8 mouse cellular contexts compared by ENCODE assay signal in genomic region chr8:70792700-70793099, GRCm38 (mm10). TPM values are rescaled to one million over a fixed set of nuclear protein-coding genes. Genes with fewer than 3 reads are reported as not detected.
A peak's percentile ranks its signal among the peaks of the same experiment; 100 is the strongest.
DNase-seq lines count a peak whose midpoint lies in the region; ATAC-seq and TF ChIP-seq lines count a peak whose summit lies in the region.

No protein-coding gene starts in this region.

- no peaks in the 10 kb centered on the region for H3K9me3 ChIP-seq in heart, postnatal 0 days (replicated peaks; ENCODE audit: control insufficient read depth, low read length)

- TF ChIP-seq EP300 in heart, postnatal 0 days (IDR thresholded peaks at IDR 0.05; ENCODE audit: low read depth), result no peak

- TF ChIP-seq POLR2A in spleen, adult 2 months (IDR thresholded peaks at IDR 0.05; ENCODE audit: low read depth, low read length), result no peak

- no peak for TF ChIP-seq CTCF in spleen, adult 2 months (IDR thresholded peaks at IDR 0.05; ENCODE audit: extremely low read depth, insufficient read depth, insufficient read length, insufficient replicate concordance)
- TF ChIP-seq CTCF in heart, postnatal 0 days (IDR thresholded peaks at IDR 0.05; ENCODE audit: low read depth), result no peak

- H3K27ac ChIP-seq in spleen, adult 2 months (ENCODE audit: insufficient read depth, low read length), result peak overlapping the region; percentile 55
- H3K27ac ChIP-seq in heart, postnatal 0 days (ENCODE audit: low read depth), result no peak overlapping the region

- peaks cover 21% of the 10 kb centered on the region for H3K36me3 ChIP-seq in spleen, adult 2 months (ENCODE audit: control insufficient read depth, insufficient read depth, low read length)
- H3K36me3 ChIP-seq in heart, postnatal 0 days (replicated peaks; ENCODE audit: control insufficient read depth, insufficient read depth, low read length), result no peaks in the 10 kb centered on the region; the same call in 1 of the 2 replicates

- peak overlapping the region; percentile 85 for H3K4me2 ChIP-seq in heart, postnatal 0 days (ENCODE audit: low read depth, low read length)

- H3K4me1 ChIP-seq in spleen, adult 2 months (ENCODE audit: control insufficient read depth, insufficient read depth, insufficient read length), result peaks cover 23% of the 10 kb centered on the region
- peaks cover 14% of the 10 kb centered on the region for H3K4me1 ChIP-seq in heart, postnatal 0 days (ENCODE audit: control insufficient read depth, insufficient read depth)

- no peaks in the 10 kb centered on the region for H3K27me3 ChIP-seq in spleen, adult 2 months (ENCODE audit: control insufficient read depth, insufficient read depth, low read length)
- H3K27me3 ChIP-seq in heart, postnatal 0 days (ENCODE audit: control insufficient read depth, insufficient read depth, low read length), result 0 out of 2 replicates have a peak, but pooled peaks cover 10% of the 10 kb centered on the region

- under 1% methylated on average over 20 of the region's 20 CpGs for WGBS in spleen, adult 2 months
- WGBS in heart, postnatal 0 days, result 4% methylated on average over 20 of the region's 20 CpGs
- WGBS in large intestine, adult 2 months, result 0% methylated on average over 20 of the region's 20 CpGs

- peak; percentile 1; the same call in 1 of the 2 replicates for ATAC-seq in cerebellum, adult (ENCODE audit: insufficient number of reproducible peaks, low FRiP score, low TSS enrichment)
- 0 out of 2 replicates have a peak, but pooled peaks have one; percentile 2 for ATAC-seq in heart, postnatal 0 days (ENCODE audit: insufficient read depth, low read depth)
- ATAC-seq in megakaryocyte-erythroid progenitor cell, adult 5-6 weeks (replicated peaks; ENCODE audit: low FRiP score, low TSS enrichment, poor library complexity, severe bottlenecking), result peak; percentile 16

- H3K4me3 ChIP-seq in spleen, adult 2 months (ENCODE audit: extremely low read depth, insufficient read depth, insufficient read length), result peak overlapping the region; percentile 47; the same call in 1 of the 2 replicates
- H3K4me3 ChIP-seq in heart, postnatal 0 days (ENCODE audit: low read depth, low read length), result peak overlapping the region; percentile 73

- DNase-seq in spleen, adult 2 months (ENCODE audit: low read depth in 1 of 2, low spot score in 2 of 2), result peak; percentile 77 to 85
- DNase-seq in spleen, adult 12 weeks (ENCODE audit: low spot score), result no peak
- DNase-seq in heart, postnatal 0 days (ENCODE audit: low spot score), result peak; percentile 5
- DNase-seq in large intestine, adult 2 months (ENCODE audit: low read depth, low spot score), result peak; percentile 54
- DNase-seq in yolk sac, embryonic 10.5 days (ENCODE audit: low spot score), result peak; percentile 88
- no peak for DNase-seq in layer of hippocampus, adult 18-20 months (ENCODE audit: low spot score in 2 of 2)

- no peak overlapping the region for H3K9ac ChIP-seq in heart, postnatal 0 days (replicated peaks; ENCODE audit: low read depth, low read length)

RNA-seq across cellular contexts. Expression of gene Mast3, which starts 12.2 kb away (rescaled TPM):
- polyA plus RNA-seq in spleen, adult 2 months (2012; rRNA removed), result 175 and 297 TPM in 2 replicates
- total RNA-seq in heart, postnatal 0 days (2014; rRNA removed; ENCODE audit: low replicate concordance), result 3.0 and 5.6 TPM in 2 replicates
- polyA plus RNA-seq in heart, postnatal 0 days (2015; fragmentation: Nextera tagmentation; extraction: Ambion mirVana), result 2.3 and 3.2 TPM in 2 replicates
- polyA plus RNA-seq in large intestine, adult 2 months (2012; rRNA removed), result 24.2 and 38.6 TPM in 2 replicates
- 44.0 and 54.3 TPM in 2 replicates for total RNA-seq in megakaryocyte-erythroid progenitor cell, adult 5-6 weeks (2014; fragmentation: Nextera tagmentation)
- 6.2 and 7.3 TPM in 2 replicates for total RNA-seq in megakaryocyte-erythroid progenitor cell, adult 5-6 weeks (2017)
- 100 to 1,000 TPM; 439 to 476 TPM for total RNA-seq in layer of hippocampus, adult 18-20 months (2021)

RNA-seq across cellular contexts. Expression of gene Il12rb1, which starts 15.5 kb away (rescaled TPM):
- polyA plus RNA-seq in spleen, adult 2 months (2012; rRNA removed), result 5.8 and 7.4 TPM in 2 replicates
- total RNA-seq in heart, postnatal 0 days (2014; rRNA removed; ENCODE audit: low replicate concordance), result 0.08 TPM in 1 of 2 replicates, not detected in the other
- polyA plus RNA-seq in heart, postnatal 0 days (2015; fragmentation: Nextera tagmentation; extraction: Ambion mirVana), result not detected in 2 replicates
- polyA plus RNA-seq in large intestine, adult 2 months (2012; rRNA removed), result 2.4 and 4.2 TPM in 2 replicates
- total RNA-seq in megakaryocyte-erythroid progenitor cell, adult 5-6 weeks (2014; fragmentation: Nextera tagmentation), result 0.31 and 0.79 TPM in 2 replicates
- total RNA-seq in megakaryocyte-erythroid progenitor cell, adult 5-6 weeks (2017), result 1.6 and 2.0 TPM in 2 replicates
- 1 to 10 TPM in 1 of 2 experiments, under 1 TPM in 1; 0.97 to 1.7 TPM for total RNA-seq in layer of hippocampus, adult 18-20 months (2021)

RNA-seq across cellular contexts. Expression of gene Pik3r2, which starts 16.2 kb away (rescaled TPM):
- polyA plus RNA-seq in spleen, adult 2 months (2012; rRNA removed), result 56.3 and 90.3 TPM in 2 replicates
- 36.6 and 39.3 TPM in 2 replicates for total RNA-seq in heart, postnatal 0 days (2014; rRNA removed; ENCODE audit: low replicate concordance)
- polyA plus RNA-seq in heart, postnatal 0 days (2015; fragmentation: Nextera tagmentation; extraction: Ambion mirVana), result 30.2 and 32.5 TPM in 2 replicates
- polyA plus RNA-seq in large intestine, adult 2 months (2012; rRNA removed), result 82.1 and 105 TPM in 2 replicates
- 30.7 and 51.4 TPM in 2 replicates for total RNA-seq in megakaryocyte-erythroid progenitor cell, adult 5-6 weeks (2014; fragmentation: Nextera tagmentation)
- 29.2 and 33.9 TPM in 2 replicates for total RNA-seq in megakaryocyte-erythroid progenitor cell, adult 5-6 weeks (2017)
- 100 to 1,000 TPM; 158 to 162 TPM for total RNA-seq in layer of hippocampus, adult 18-20 months (2021)

RNA-seq across cellular contexts. Expression of gene Mpv17l2, which starts 32.0 kb away (rescaled TPM):
- polyA plus RNA-seq in spleen, adult 2 months (2012; rRNA removed), result 37.3 and 69.8 TPM in 2 replicates
- total RNA-seq in heart, postnatal 0 days (2014; rRNA removed; ENCODE audit: low replicate concordance), result 26.6 and 56.3 TPM in 2 replicates
- 50.3 and 54.0 TPM in 2 replicates for polyA plus RNA-seq in heart, postnatal 0 days (2015; fragmentation: Nextera tagmentation; extraction: Ambion mirVana)
- 68.6 and 76.1 TPM in 2 replicates for polyA plus RNA-seq in large intestine, adult 2 months (2012; rRNA removed)
- total RNA-seq in megakaryocyte-erythroid progenitor cell, adult 5-6 weeks (2014; fragmentation: Nextera tagmentation), result 58.3 and 111 TPM in 2 replicates
- total RNA-seq in megakaryocyte-erythroid progenitor cell, adult 5-6 weeks (2017), result 4.3 and 17.6 TPM in 2 replicates
- 10 to 100 TPM; 34.5 to 41.1 TPM for total RNA-seq in layer of hippocampus, adult 18-20 months (2021)

RNA-seq across cellular contexts. Expression of gene Rab3a, which starts 38.2 kb away (rescaled TPM):
- 12.1 and 17.7 TPM in 2 replicates for polyA plus RNA-seq in spleen, adult 2 months (2012; rRNA removed)
- total RNA-seq in heart, postnatal 0 days (2014; rRNA removed; ENCODE audit: low replicate concordance), result 21.4 and 40.3 TPM in 2 replicates
- polyA plus RNA-seq in heart, postnatal 0 days (2015; fragmentation: Nextera tagmentation; extraction: Ambion mirVana), result 32.7 and 32.8 TPM in 2 replicates
- 21.5 and 24.6 TPM in 2 replicates for polyA plus RNA-seq in large intestine, adult 2 months (2012; rRNA removed)
- 1.8 and 7.0 TPM in 2 replicates for total RNA-seq in megakaryocyte-erythroid progenitor cell, adult 5-6 weeks (2014; fragmentation: Nextera tagmentation)
- total RNA-seq in megakaryocyte-erythroid progenitor cell, adult 5-6 weeks (2017), result 1.2 and 2.8 TPM in 2 replicates
- 100 to 1,000 TPM; 814 to 823 TPM for total RNA-seq in layer of hippocampus, adult 18-20 months (2021)

Comparison
In these comparisons a context has a peak if more than half of its experiments do, and no peak if none do; other contexts are left out.
1. DNase-seq: peak in spleen, adult 2 months (2 of 2), heart, postnatal 0 days (single experiment), large intestine, adult 2 months (single experiment) and yolk sac, embryonic 10.5 days (single experiment); none in spleen, adult 12 weeks (single experiment) and layer of hippocampus, adult 18-20 months (0 of 2).
2. RNA of gene Mast3, which starts 12.2 kb away (total RNA-seq): 439 to 476 TPM in layer of hippocampus, adult 18-20 months; 6.2 to 54.3 TPM in megakaryocyte-erythroid progenitor cell, adult 5-6 weeks and 3.0 to 5.6 TPM in heart, postnatal 0 days; every median in the first group is over 4 times any median in the second.
3. Peak in every context shown above with its lines, with median percentiles within 50 percentile points of each other: ATAC-seq.